Mouse (Mus musculus): Measurements from ENCODE around the gene Plcb3.

GRCm38 (mm10) chr19:6950613-6951153, 25.6 kb downstream of the Plcb3 start:
- TF ChIP-seq POLR2AphosphoS5 (IDR thresholded peaks at IDR 0.05; ENCODE audit: insufficient replicate concordance, low read depth, low read length) (no peak; the same call in 1 of the 2 replicates), CTCF (IDR thresholded peaks at IDR 0.05; ENCODE audit: low read depth, low read length) (no peak), TAL1 (conservative IDR thresholded peaks at IDR 0.05; ENCODE audit: low read depth, low read length) (no peak), GATA2 (IDR thresholded peaks at IDR 0.05; ENCODE audit: borderline replicate concordance, low read depth, low read length) (no peak), GATA1 (IDR thresholded peaks at IDR 0.05; ENCODE audit: borderline replicate concordance, low read length) (no peak)
